In genomic region chr1:64301530-64302061, GRCm38 (mm10) we compare ENCODE assay signal across 9 mouse cellular contexts.
DNase-seq lines count a peak whose midpoint lies in the region; ATAC-seq lines count a peak whose summit lies in the region.
"Had no signal": no experiment of that assay in that cellular context is flagged by ENCODE, and none has a peak within 500 bp of the region (broad histone marks: within the 10 kb centered on the region; RNA-seq: fewer than 3 reads in every experiment).

No protein-coding gene starts in this region.

- no peak overlapping the region for H3K4me3 ChIP-seq in neural tube, embryonic 15.5 days (replicated peaks)

- H3K27me3 ChIP-seq in neural tube, embryonic 15.5 days (replicated peaks): no peaks in the 10 kb centered on the region

- H3K9ac ChIP-seq in neural tube, embryonic 15.5 days (replicated peaks): no peak overlapping the region

- no peak overlapping the region for H3K27ac ChIP-seq in neural tube, embryonic 15.5 days (replicated peaks)

- no peaks in the 10 kb centered on the region for H3K36me3 ChIP-seq in neural tube, embryonic 15.5 days
- H3K36me3 ChIP-seq: G1E had no signal

- WGBS in neural tube, embryonic 15.5 days: 70% methylated on average over 6 of the region's 6 CpGs

- no peak overlapping the region for H3K4me2 ChIP-seq in neural tube, embryonic 15.5 days

- DNase-seq in lung, adult 18-20 months: peak; percentile 39 to 54
- DNase-seq in lung, postnatal 25 days (ENCODE audit: low spot score): no peak
- peak; percentile 83 for DNase-seq in heart, adult 8-10 months (ENCODE audit: low spot score)
- DNase-seq in kidney, postnatal 10 days: peak; percentile 70
- DNase-seq in cerebellum, adult 9-11 months: no peak

- H3K4me1 ChIP-seq in neural tube, embryonic 15.5 days: peaks cover 17% of the 10 kb centered on the region

- H3K9me3 ChIP-seq in neural tube, embryonic 15.5 days (replicated peaks): no peaks in the 10 kb centered on the region
- H3K9me3 ChIP-seq: G1E had no signal

- peak; percentile 64 for ATAC-seq in monocyte, adult 5-6 weeks (replicated peaks; ENCODE audit: insufficient number of reproducible peaks, low FRiP score, low TSS enrichment, poor library complexity, severe bottlenecking)
- ATAC-seq in neural tube, embryonic 15.5 days (ENCODE audit: low FRiP score): no peak
- no peak for ATAC-seq in erythroid progenitor cell, adult 5-6 weeks (replicated peaks; ENCODE audit: low FRiP score, poor library complexity, severe bottlenecking)

Comparison
In these comparisons a context has a peak if more than half of its experiments do, and no peak if none do; other contexts are left out.
1. DNase-seq: peak in lung, adult 18-20 months (2 of 2), heart, adult 8-10 months (single experiment) and kidney, postnatal 10 days (single experiment); none in lung, postnatal 25 days (single experiment) and cerebellum, adult 9-11 months (single experiment).